In genomic region chr2:129297589-129297982, GRCm38 (mm10) we compare ENCODE assay signal across 8 mouse cellular contexts. TPM values are rescaled to one million over a fixed set of nuclear protein-coding genes. Genes with fewer than 3 reads are reported as not detected.
DNase-seq lines count a peak whose midpoint lies in the region; ATAC-seq and TF ChIP-seq lines count a peak whose summit lies in the region.

No protein-coding gene starts in this region.

- no peak for TF ChIP-seq EP300 in lung, postnatal 0 days (IDR thresholded peaks at IDR 0.05)

- intact Hi-C loops in heart, postnatal 14 days (cut with DNase I): loop anchor here (2.0 to 5.0 kb wide), 2 partner anchors 95 to 111 kb away; no protein-coding TSS in a partner anchor

- TF ChIP-seq CTCF in E14TG2a.4 (conservative IDR thresholded peaks at IDR 0.05; ENCODE audit: low read length): no peak
- TF ChIP-seq CTCF in lung, postnatal 0 days (IDR thresholded peaks at IDR 0.05): no peak

- H3K27me3 ChIP-seq in E14TG2a.4 (ENCODE audit: insufficient read depth, low read length): peaks cover 3% of the 10 kb centered on the region; the same call in 1 of the 2 replicates
- no peaks in the 10 kb centered on the region for H3K27me3 ChIP-seq in embryonic facial prominence, embryonic 13.5 days
- H3K27me3 ChIP-seq in hindbrain, embryonic 11.5 days (ENCODE audit: control insufficient read depth, insufficient read depth, low read length): no peaks in the 10 kb centered on the region
- no peaks in the 10 kb centered on the region for H3K27me3 ChIP-seq in lung, postnatal 0 days (replicated peaks; ENCODE audit: insufficient read depth, low read length)
- H3K27me3 ChIP-seq in stomach, embryonic 15.5 days (replicated peaks): no peaks in the 10 kb centered on the region

- WGBS in embryonic facial prominence, embryonic 13.5 days: 3% methylated on average over 10 of the region's 10 CpGs
- 3% methylated on average over 10 of the region's 10 CpGs for WGBS in hindbrain, embryonic 11.5 days
- 4% methylated on average over 10 of the region's 10 CpGs for WGBS in lung, postnatal 0 days
- 2% methylated on average over 10 of the region's 10 CpGs for WGBS in stomach, embryonic 15.5 days

- peak; percentile 28; the same call in 1 of the 2 replicates for ATAC-seq in embryonic facial prominence, embryonic 13.5 days (ENCODE audit: insufficient number of reproducible peaks, insufficient read depth, low FRiP score, low TSS enrichment, low read depth)
- ATAC-seq in hindbrain, embryonic 11.5 days (ENCODE audit: low FRiP score): peak; percentile 85
- peak; percentile 39 for ATAC-seq in lung, postnatal 0 days
- peak; percentile 41 for ATAC-seq in stomach, embryonic 15.5 days (ENCODE audit: insufficient read depth, low FRiP score, low read depth)

- peaks cover 19% of the 10 kb centered on the region for H3K36me3 ChIP-seq in E14TG2a.4 (ENCODE audit: insufficient read depth, low read length)
- peaks cover 10% of the 10 kb centered on the region for H3K36me3 ChIP-seq in embryonic facial prominence, embryonic 13.5 days
- no peaks in the 10 kb centered on the region for H3K36me3 ChIP-seq in hindbrain, embryonic 11.5 days (ENCODE audit: control insufficient read depth, insufficient read depth, low read length)
- no peaks in the 10 kb centered on the region for H3K36me3 ChIP-seq in lung, postnatal 0 days (ENCODE audit: insufficient read depth, low read length)
- H3K36me3 ChIP-seq in stomach, embryonic 15.5 days: peaks cover 4% of the 10 kb centered on the region; the same call in 1 of the 2 replicates

- peak; percentile 94 for DNase-seq in heart, adult 11 months
- DNase-seq in heart, postnatal 14 days: no peak
- no peak for DNase-seq in hindbrain, embryonic 11.5 days (ENCODE audit: low spot score)
- peak; percentile 12 for DNase-seq in lung, postnatal 0 days (ENCODE audit: low spot score)
- DNase-seq in adrenal gland, adult (ENCODE audit: inconsistent age in 2 of 2, low spot score in 1 of 2): no peak

- H3K4me2 ChIP-seq in embryonic facial prominence, embryonic 13.5 days: peak overlapping the region; percentile 76
- peak overlapping the region; percentile 74 for H3K4me2 ChIP-seq in hindbrain, embryonic 11.5 days (replicated peaks; ENCODE audit: low read depth, low read length)
- peak overlapping the region; percentile 85 for H3K4me2 ChIP-seq in lung, postnatal 0 days (replicated peaks; ENCODE audit: low read depth, low read length)
- peak overlapping the region; percentile 72 for H3K4me2 ChIP-seq in stomach, embryonic 15.5 days

- peak overlapping the region; percentile 80 for H3K9ac ChIP-seq in embryonic facial prominence, embryonic 13.5 days
- peak overlapping the region; percentile 82 for H3K9ac ChIP-seq in hindbrain, embryonic 11.5 days (ENCODE audit: low read depth, low read length)
- peak overlapping the region; percentile 32 for H3K9ac ChIP-seq in lung, postnatal 0 days (replicated peaks; ENCODE audit: low read depth)
- peak overlapping the region; percentile 44 for H3K9ac ChIP-seq in stomach, embryonic 15.5 days

- no peaks in the 10 kb centered on the region for H3K9me3 ChIP-seq in E14TG2a.4 (ENCODE audit: low read length)
- H3K9me3 ChIP-seq in embryonic facial prominence, embryonic 13.5 days: no peaks in the 10 kb centered on the region
- H3K9me3 ChIP-seq in hindbrain, embryonic 11.5 days (ENCODE audit: control insufficient read depth, low read length): no peaks in the 10 kb centered on the region
- H3K9me3 ChIP-seq in lung, postnatal 0 days (ENCODE audit: low read length): no peaks in the 10 kb centered on the region
- no peaks in the 10 kb centered on the region for H3K9me3 ChIP-seq in stomach, embryonic 15.5 days

- H3K27ac ChIP-seq in embryonic facial prominence, embryonic 13.5 days: peak overlapping the region; percentile 90
- H3K27ac ChIP-seq in hindbrain, embryonic 11.5 days (ENCODE audit: low read depth, low read length): peak overlapping the region; percentile 88
- H3K27ac ChIP-seq in lung, postnatal 0 days (ENCODE audit: low read length): peak overlapping the region; percentile 71
- peak overlapping the region; percentile 89 for H3K27ac ChIP-seq in stomach, embryonic 15.5 days

- peak overlapping the region; percentile 99 for H3K4me3 ChIP-seq in E14TG2a.4 (replicated peaks; ENCODE audit: low read length)
- H3K4me3 ChIP-seq in embryonic facial prominence, embryonic 13.5 days: peak overlapping the region; percentile 90
- H3K4me3 ChIP-seq in hindbrain, embryonic 11.5 days (ENCODE audit: low read depth, low read length): peak overlapping the region; percentile 64
- peak overlapping the region; percentile 79 for H3K4me3 ChIP-seq in lung, postnatal 0 days (ENCODE audit: low read depth, low read length)
- peak overlapping the region; percentile 71 for H3K4me3 ChIP-seq in stomach, embryonic 15.5 days (replicated peaks)

- peaks cover 26% of the 10 kb centered on the region for H3K4me1 ChIP-seq in E14TG2a.4 (replicated peaks; ENCODE audit: low read depth, low read length)
- peaks cover 19% of the 10 kb centered on the region for H3K4me1 ChIP-seq in embryonic facial prominence, embryonic 13.5 days
- peaks cover 3% of the 10 kb centered on the region; the same call in 1 of the 2 replicates for H3K4me1 ChIP-seq in hindbrain, embryonic 11.5 days (replicated peaks; ENCODE audit: control insufficient read depth, insufficient read depth, low read length)
- no peaks in the 10 kb centered on the region for H3K4me1 ChIP-seq in lung, postnatal 0 days (ENCODE audit: insufficient read depth, low read depth, low read length)
- H3K4me1 ChIP-seq in stomach, embryonic 15.5 days: peaks cover 15% of the 10 kb centered on the region

RNA-seq across cellular contexts. Expression of gene Ckap2l, which starts 0.6 kb away (rescaled TPM):
- 1 to 10 TPM; 3.4 to 6.0 TPM for total RNA-seq in heart, postnatal 14 days (2021)
- 51.3 and 53.4 TPM in 2 replicates for polyA plus RNA-seq in embryonic facial prominence, embryonic 13.5 days (2015; fragmentation: Nextera tagmentation; extraction: Ambion mirVana)
- polyA plus RNA-seq in hindbrain, embryonic 11.5 days (2014; fragmentation: Nextera tagmentation; extraction: Ambion mirVana): 65.9 and 77.5 TPM in 2 replicates
- 2.6 and 3.2 TPM in 2 replicates for polyA plus RNA-seq in lung, postnatal 0 days (2015; fragmentation: Nextera tagmentation; extraction: Ambion mirVana)
- 32.7 and 35.4 TPM in 2 replicates for polyA plus RNA-seq in stomach, embryonic 15.5 days (2015; fragmentation: Nextera tagmentation; extraction: Ambion mirVana)

RNA-seq across cellular contexts. Expression of gene Il1a, which starts 12.2 kb away (rescaled TPM):
- total RNA-seq in heart, postnatal 14 days (2021): under 1 TPM in 1 of 2 experiments, not detected in 1; 0.10 TPM
- not detected in 2 replicates for polyA plus RNA-seq in embryonic facial prominence, embryonic 13.5 days (2015; fragmentation: Nextera tagmentation; extraction: Ambion mirVana)
- polyA plus RNA-seq in hindbrain, embryonic 11.5 days (2014; fragmentation: Nextera tagmentation; extraction: Ambion mirVana): 0.17 and 0.22 TPM in 2 replicates
- polyA plus RNA-seq in lung, postnatal 0 days (2015; fragmentation: Nextera tagmentation; extraction: Ambion mirVana): 0.66 and 4.5 TPM in 2 replicates
- 0.22 and 0.68 TPM in 2 replicates for polyA plus RNA-seq in stomach, embryonic 15.5 days (2015; fragmentation: Nextera tagmentation; extraction: Ambion mirVana)

Comparison
In these comparisons a context has a peak if more than half of its experiments do, and no peak if none do; other contexts are left out.
1. DNase-seq: peak in heart, adult 11 months (single experiment) and lung, postnatal 0 days (single experiment); none in heart, postnatal 14 days (0 of 2), hindbrain, embryonic 11.5 days (single experiment) and adrenal gland, adult (0 of 2).
2. ATAC-seq: peak in every context shown above with its lines; median percentile 85 in hindbrain, embryonic 11.5 days; 41 in stomach, embryonic 15.5 days; 39 in lung, postnatal 0 days; 28 in embryonic facial prominence, embryonic 13.5 days.
3. H3K9ac ChIP-seq: peak in every context shown above with its lines; median percentile 82 in hindbrain, embryonic 11.5 days; 80 in embryonic facial prominence, embryonic 13.5 days; 44 in stomach, embryonic 15.5 days; 32 in lung, postnatal 0 days.
4. Peak in every context shown above with its lines, with median percentiles within 50 percentile points of each other: H3K4me3 ChIP-seq, H3K27ac ChIP-seq and H3K4me2 ChIP-seq.